Mouse (Mus musculus): ENCODE measurements around the gene Arl5c. TPM values are rescaled to one million over a fixed set of nuclear protein-coding genes. Genes with fewer than 3 reads are reported as not detected.
A peak's percentile ranks its signal among the peaks of the same experiment; 100 is the strongest.

The Arl5c gene
- polyA plus RNA-seq, 1 experiment: 9.1 TPM

DNA sequence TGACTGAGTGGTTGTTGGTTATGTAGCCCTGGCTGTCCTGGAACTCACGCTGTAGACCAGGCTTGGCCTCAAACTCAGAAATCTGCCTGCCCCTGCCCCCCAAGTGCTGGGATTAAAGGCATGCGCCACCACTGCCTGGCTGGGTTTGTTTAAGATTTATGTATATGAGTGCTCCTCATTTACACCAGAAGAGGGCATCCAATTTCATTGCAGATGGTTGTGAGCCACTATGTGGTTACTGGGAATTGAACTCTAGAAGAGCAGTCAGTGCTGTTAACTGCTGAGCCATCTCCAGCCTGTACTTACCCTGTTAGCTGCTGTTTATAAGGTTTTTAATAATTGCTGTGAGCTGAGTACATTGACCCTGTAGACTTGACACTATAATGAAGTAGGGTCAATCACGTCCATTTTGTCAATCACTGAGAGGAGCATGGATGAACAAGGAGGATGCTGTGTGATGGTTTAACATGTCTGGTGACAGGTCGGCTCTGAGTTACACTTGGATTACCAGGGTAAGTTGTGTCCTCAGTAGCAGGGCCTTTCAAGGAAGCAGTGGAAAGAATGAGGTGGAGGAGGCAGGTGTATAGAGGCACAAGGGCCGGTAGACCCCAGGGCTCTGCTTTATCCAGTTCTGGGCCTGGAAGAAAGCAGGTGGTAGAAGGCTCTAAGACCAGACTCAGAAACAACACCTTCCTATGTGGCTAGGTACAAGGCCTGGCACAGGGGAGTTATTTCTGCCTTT is 34.9 kb upstream of the Arl5c start:
- H3K4me3 ChIP-seq (replicated peaks): no peak overlapping the region
- no peaks in the 10 kb centered on the region for H3K9me3 ChIP-seq
- H3K4me1 ChIP-seq: peaks cover 33% of the 10 kb centered on the region
- TF ChIP-seq FLI1 (IDR thresholded peaks at IDR 0.05; ENCODE audit: low read length): no peak
- TF ChIP-seq GATA1 (IDR thresholded peaks at IDR 0.05; ENCODE audit: borderline replicate concordance, low read length): no peak
- peaks cover 35% of the 10 kb centered on the region for H3K36me3 ChIP-seq (replicated peaks; ENCODE audit: low read length)
- peaks cover 17% of the 10 kb centered on the region for H3K27me3 ChIP-seq (replicated peaks)

DNA sequence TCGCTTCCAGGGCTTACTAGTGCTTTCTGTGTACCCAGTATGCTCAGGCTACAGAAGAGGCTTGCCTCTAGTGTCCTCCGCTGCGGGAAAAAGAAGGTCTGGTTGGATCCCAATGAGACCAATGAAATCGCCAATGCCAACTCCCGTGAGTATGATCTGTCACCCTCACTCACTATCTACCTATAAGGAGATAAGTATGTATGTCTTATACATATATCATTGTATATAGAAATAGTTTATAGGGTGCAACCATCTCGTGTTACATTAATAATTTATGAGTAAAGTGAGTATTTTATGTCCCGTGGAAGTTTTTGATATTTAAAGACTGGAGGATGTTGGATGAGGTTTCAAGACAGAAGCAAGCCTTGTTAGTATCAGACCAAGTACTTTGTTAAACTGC is 31.8 kb upstream of the Arl5c start:
- H3K9me3 ChIP-seq: no peaks in the 10 kb centered on the region

DNA sequence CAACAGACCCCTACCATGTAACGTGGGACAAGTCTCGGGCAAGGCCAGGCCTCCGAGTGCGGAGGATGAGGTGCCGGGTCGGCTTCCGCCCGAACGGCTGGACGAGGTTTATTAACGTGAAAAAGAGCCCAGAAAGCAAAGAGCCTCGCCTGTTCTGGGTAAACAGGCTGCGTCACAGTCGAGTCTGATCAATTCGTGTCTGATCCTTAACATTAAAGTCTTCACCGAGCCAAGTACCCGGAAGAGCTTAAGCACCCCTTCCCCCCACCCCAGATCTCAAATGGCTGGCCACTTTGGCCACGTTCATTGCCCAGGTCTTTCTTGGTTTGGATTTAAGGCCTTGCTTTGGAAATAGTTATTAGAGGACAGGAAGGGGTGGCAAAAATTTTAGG is 31.3 kb upstream of the Arl5c start:
- H3K4me3 ChIP-seq (replicated peaks): peak overlapping the region; percentile 97
- TF ChIP-seq FLI1 (IDR thresholded peaks at IDR 0.05; ENCODE audit: low read length) (no peak), GATA1 (IDR thresholded peaks at IDR 0.05; ENCODE audit: borderline replicate concordance, low read length) (no peak)
- peaks cover 35% of the 10 kb centered on the region for H3K36me3 ChIP-seq (replicated peaks; ENCODE audit: low read length)
- peaks cover 35% of the 10 kb centered on the region for H3K4me1 ChIP-seq
- no peaks in the 10 kb centered on the region for H3K9me3 ChIP-seq
- peaks cover 7% of the 10 kb centered on the region for H3K27me3 ChIP-seq (replicated peaks)

More for the DNA sequence above, 31.8 kb upstream of the Arl5c start:
- Histone ChIP-seq H3K4me1 (peaks cover 33% of the 10 kb centered on the region), H3K36me3 (replicated peaks; ENCODE audit: low read length) (peaks cover 35% of the 10 kb centered on the region), H3K4me3 (replicated peaks) (peak overlapping the region; percentile 97), H3K27me3 (replicated peaks) (peaks cover 3% of the 10 kb centered on the region)
- no peak for TF ChIP-seq GATA1 (IDR thresholded peaks at IDR 0.05; ENCODE audit: borderline replicate concordance, low read length)

DNA sequence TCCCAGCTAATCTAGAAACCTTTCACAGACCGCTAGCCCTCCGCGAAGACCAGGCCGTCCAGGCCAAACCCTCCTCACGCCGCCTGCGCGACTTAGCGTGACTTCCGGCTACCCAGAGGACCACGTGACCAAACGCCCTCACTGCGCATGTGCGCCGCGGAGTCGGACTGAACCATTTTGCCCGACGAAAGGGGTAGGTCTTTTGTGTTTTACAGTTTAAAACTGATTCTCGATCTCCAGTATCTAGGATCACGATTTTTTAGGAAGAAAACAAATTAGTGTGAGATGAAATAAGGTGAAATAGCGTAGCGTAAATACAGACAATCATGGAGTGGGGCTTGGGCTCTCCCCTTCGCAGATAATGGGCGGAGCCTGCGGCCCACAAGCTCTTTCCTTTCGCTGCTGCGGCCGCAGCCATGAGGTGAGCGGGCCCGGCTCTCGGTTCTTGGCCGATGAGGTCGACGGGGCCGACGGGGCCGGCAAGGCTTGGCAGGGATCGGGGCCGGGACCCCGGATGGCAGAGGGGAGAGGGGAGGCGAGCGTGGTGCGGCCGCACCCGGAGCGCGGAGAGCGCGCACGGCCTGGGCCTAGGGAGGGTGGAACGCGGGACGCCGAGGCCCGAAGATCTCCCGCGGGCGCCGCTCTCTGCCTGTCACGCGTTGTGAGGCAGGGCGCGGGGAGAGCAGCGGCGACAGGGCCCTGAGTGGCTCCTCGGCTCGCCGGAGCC is 30.8 kb upstream of the Arl5c start, which contains the start of gene Rpl19:
TSS of gene Rpl19 (plus strand) at position 141 of the 727 bp plus-strand sequence.
- Histone ChIP-seq H3K4me3 (replicated peaks) (peak within 1 kb of the TSS; percentile 97), H3K9me3 (no peaks in the 10 kb centered on the region), H3K36me3 (replicated peaks; ENCODE audit: low read length) (peaks cover 35% of the 10 kb centered on the region), H3K27me3 (replicated peaks) (peaks cover 13% of the 10 kb centered on the region), H3K4me1 (peaks cover 35% of the 10 kb centered on the region)
- TF ChIP-seq GATA1 (IDR thresholded peaks at IDR 0.05; ENCODE audit: borderline replicate concordance, low read length): no peak
- no peak for TF ChIP-seq FLI1 (IDR thresholded peaks at IDR 0.05; ENCODE audit: low read length)

DNA sequence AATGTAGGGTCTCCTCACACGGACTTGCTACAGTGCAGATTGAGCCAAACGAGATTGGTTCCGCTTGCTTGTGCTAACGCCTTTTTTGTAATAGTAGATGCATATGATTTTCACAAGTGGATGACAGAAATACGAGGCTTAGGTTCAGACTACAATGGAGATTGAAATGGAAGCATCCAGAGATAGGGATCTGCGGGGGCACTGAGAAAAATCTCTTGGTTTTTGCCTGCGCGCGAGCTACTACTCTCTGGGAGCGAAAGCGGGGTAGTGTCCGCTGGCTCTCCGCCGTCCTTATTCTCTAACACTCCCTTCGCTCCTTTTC is 30.2 kb upstream of the Arl5c start:
- peak overlapping the region; percentile 97 for H3K4me3 ChIP-seq (replicated peaks)
- peaks cover 18% of the 10 kb centered on the region for H3K27me3 ChIP-seq (replicated peaks)
- TF ChIP-seq FLI1 (IDR thresholded peaks at IDR 0.05; ENCODE audit: low read length) (no peak), GATA1 (IDR thresholded peaks at IDR 0.05; ENCODE audit: borderline replicate concordance, low read length) (no peak; the same call in 2 of the 3 replicates)
- H3K4me1 ChIP-seq: peaks cover 41% of the 10 kb centered on the region
- H3K9me3 ChIP-seq: no peaks in the 10 kb centered on the region
- peaks cover 32% of the 10 kb centered on the region for H3K36me3 ChIP-seq (replicated peaks; ENCODE audit: low read length)

DNA sequence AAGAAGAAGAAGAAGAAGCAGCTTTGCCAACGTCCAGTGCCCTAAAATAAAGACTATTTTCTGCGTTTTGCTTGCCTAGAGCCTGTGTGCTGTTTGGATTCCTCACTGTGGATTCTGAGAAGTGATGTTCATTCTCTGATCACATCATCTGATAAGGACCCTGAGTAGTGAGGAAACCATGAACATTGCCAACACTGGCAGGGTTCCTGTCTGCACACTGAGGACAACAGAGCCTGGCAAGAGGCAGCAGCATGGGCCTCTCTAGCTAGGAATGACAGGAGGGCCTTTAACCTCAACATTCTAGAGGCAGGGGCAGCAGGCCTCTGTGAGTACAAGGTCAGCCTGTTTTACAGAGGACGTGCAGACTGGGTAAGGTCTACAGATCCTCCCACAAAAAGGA is 28.5 kb upstream of the Arl5c start:
- peaks cover 15% of the 10 kb centered on the region for H3K36me3 ChIP-seq (replicated peaks; ENCODE audit: low read length)
- H3K9me3 ChIP-seq: no peaks in the 10 kb centered on the region
- no peak overlapping the region for H3K4me3 ChIP-seq (replicated peaks)
- peaks cover 51% of the 10 kb centered on the region for H3K4me1 ChIP-seq
- TF ChIP-seq GATA1 (IDR thresholded peaks at IDR 0.05; ENCODE audit: borderline replicate concordance, low read length): no peak
- TF ChIP-seq FLI1 (IDR thresholded peaks at IDR 0.05; ENCODE audit: low read length): no peak
- peaks cover 34% of the 10 kb centered on the region for H3K27me3 ChIP-seq (replicated peaks)

DNA sequence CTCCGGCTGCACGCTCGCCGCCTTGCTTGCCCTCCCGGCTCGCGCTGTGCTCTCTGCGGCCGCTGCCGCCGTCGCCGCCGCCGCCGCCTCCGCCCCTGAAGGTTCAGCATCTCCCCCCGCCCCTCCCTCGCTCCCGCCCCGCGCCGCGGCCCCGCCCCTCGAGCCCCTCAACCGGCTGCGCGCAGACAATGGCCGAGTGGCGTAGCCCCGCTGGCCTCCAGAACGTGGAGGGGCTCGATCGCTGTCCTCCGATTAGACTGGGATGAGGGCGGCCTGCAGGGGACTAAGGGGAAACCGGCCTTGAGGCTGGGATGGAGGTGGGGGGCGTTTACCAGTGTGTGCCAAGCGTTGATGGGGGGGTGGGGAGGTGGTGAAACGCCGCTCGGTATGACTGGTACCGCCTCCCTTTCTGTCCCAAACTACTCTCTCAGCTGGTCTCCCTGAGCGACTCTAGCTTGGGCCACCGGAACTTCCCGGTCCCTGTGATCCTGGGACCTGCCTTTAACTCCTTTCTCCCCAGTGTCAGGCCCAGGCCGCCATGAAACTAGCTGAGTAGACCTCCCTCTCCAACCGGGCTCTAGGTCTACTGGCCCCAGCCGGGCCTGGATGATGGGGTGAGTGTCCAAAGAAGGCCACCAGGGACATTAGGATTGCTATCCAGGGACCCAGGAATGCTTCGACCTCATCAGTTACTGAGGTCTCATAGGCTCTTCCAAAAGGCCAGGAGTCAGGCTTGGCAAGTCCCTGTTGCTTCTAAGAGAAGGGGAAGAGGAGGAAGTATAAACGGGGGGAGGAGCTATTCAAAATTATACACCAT is 26.8 kb upstream of the Arl5c start, which contains the start of gene Cacnb1:
TSS of gene Cacnb1 (minus strand) at position 480 of the 817 bp plus-strand sequence.
- peak within 1 kb of the TSS; percentile 93 for H3K4me3 ChIP-seq (replicated peaks)
- H3K9me3 ChIP-seq: no peaks in the 10 kb centered on the region
- no peak for TF ChIP-seq GATA1 (IDR thresholded peaks at IDR 0.05; ENCODE audit: borderline replicate concordance, low read length)
- no peaks in the 10 kb centered on the region for H3K36me3 ChIP-seq (replicated peaks; ENCODE audit: low read length)
- peaks cover 44% of the 10 kb centered on the region for H3K4me1 ChIP-seq
- peaks cover 49% of the 10 kb centered on the region for H3K27me3 ChIP-seq (replicated peaks)

DNA sequence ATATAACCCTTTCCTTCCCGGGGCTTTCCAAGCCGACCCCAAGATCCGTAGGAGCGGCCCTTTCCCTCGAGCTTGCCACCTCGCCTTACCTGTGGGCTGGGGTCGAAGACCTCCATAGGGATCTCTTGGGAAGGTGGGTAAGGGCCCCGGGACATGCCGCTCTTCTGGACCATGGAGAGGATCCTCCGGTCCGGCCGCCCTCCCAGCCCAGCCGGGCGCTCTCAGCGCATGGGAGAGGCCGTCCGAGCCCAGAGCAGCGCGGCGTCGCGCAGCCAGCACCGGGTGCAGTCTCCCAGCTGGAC is 26.2 kb upstream of the Arl5c start:
- peaks cover 55% of the 10 kb centered on the region for H3K27me3 ChIP-seq (replicated peaks)

DNA sequence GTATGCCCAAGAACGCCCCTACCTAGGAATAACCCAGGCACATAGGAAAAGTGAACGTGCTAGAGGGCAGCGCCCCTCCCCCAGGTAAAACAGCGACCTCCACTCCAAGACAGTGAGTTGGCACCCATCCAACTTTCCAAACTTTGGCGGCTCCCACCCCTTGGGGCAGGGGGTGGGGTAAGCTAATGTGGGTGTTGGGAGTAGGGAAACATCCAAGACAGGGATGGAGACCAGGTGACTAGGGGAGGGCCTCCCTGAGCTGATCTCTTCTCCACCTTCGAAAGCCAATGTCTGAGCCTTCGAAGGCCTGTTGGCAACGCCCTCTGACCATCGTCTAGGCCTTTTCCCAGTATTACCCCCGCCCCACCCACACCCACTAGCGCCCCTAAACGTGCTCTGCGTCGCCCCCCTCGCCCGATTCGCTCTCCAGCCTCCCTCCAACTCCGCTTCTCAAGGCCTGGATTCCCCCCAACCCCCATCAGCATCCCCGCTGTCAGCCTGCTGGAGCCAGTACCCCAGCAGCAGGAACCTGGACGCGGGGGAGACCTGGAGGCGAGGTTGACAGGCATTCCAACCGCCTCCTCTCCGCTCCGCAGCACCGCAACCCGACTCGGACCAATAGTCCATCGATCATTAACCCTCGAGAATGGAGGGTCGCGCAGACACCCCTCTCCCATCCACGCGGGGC is 25.7 kb upstream of the Arl5c start:
- TF ChIP-seq FLI1 (IDR thresholded peaks at IDR 0.05; ENCODE audit: low read length): no peak
- Histone ChIP-seq H3K36me3 (replicated peaks; ENCODE audit: low read length) (no peaks in the 10 kb centered on the region), H3K4me3 (replicated peaks) (peak overlapping the region; percentile 93), H3K27me3 (replicated peaks) (peaks cover 60% of the 10 kb centered on the region), H3K9me3 (no peaks in the 10 kb centered on the region), H3K4me1 (peaks cover 44% of the 10 kb centered on the region)

More for the DNA sequence above, 26.2 kb upstream of the Arl5c start:
- TF ChIP-seq FLI1 (IDR thresholded peaks at IDR 0.05; ENCODE audit: low read length) (no peak), GATA1 (IDR thresholded peaks at IDR 0.05; ENCODE audit: borderline replicate concordance, low read length) (no peak)
- Histone ChIP-seq H3K4me1 (peaks cover 44% of the 10 kb centered on the region), H3K4me3 (replicated peaks) (peak overlapping the region; percentile 93), H3K36me3 (replicated peaks; ENCODE audit: low read length) (no peaks in the 10 kb centered on the region), H3K9me3 (no peaks in the 10 kb centered on the region)
